Mouse (Mus musculus): Measurements from ENCODE around the gene Lrr1.
A peak's percentile ranks its signal among the peaks of the same experiment; 100 is the strongest.

Gene Lrr1

GRCm38 (mm10) chr12:69198985-69199384, 30.4 kb downstream of the Lrr1 start:
- DNase-seq: no peak

DNA sequence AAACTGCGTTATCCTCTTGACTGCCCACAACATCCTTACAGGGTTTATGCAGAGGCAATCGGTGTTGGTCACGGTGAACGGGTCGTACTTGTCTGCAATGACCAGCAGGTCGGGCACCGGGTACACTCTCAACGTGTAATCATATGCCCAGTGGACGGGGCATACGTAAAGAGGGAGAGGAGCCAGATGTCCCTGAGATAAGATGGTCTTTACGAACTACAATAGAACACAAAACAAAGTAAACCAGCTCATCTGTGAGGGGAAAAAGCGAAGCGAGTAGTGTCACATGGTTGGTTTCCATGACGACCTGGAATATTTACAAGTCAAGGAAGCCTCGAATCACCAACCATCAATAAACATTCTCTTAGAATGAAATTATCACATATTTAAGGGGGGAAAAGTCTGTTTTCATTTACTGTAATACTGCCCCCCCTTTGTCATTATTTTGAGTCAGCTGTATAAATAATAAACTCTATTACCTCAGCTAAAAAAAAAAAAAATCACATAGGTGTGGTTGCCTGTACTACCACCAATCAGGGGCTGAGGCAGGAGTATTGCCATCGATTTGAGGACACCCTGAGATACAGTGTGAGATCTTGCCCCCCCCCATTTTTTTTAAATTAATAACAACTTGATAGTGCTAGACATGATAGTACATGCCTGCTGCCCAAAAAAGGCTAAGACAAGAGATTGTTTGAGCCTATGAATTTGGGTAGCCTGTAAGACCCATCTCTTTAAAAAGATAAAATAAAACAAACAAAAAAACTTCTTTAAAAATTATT, 35.6 kb downstream of the Lrr1 start, which contains the start of gene Gm49384:
TSS of gene Gm49384 (minus strand) at position 216 of the 782 bp plus-strand sequence.
- DNase-seq: no peak

DNA sequence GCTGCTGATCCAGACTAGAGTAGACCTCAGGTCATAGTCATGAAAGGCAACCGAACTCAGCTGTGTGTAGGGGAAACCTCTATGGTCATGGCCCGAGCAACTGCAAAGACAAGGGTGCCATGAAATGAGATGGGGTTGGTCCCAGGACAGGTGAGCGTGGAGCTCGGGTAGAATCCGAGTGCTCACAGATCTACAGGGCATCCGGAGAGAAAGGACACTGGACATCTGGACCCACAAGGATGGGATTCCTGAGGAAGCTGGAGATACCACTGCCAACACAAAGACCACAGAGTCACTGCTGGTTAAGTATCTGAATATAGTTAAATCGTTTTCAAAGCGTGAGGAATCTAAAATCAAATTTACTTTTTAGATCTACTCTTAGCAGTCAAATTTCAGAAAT, 38.8 kb downstream of the Lrr1 start:
- no peak for DNase-seq

GRCm38 (mm10) chr12:69207926-69208325, 39.3 kb downstream of the Lrr1 start:
- no peak for DNase-seq

DNA sequence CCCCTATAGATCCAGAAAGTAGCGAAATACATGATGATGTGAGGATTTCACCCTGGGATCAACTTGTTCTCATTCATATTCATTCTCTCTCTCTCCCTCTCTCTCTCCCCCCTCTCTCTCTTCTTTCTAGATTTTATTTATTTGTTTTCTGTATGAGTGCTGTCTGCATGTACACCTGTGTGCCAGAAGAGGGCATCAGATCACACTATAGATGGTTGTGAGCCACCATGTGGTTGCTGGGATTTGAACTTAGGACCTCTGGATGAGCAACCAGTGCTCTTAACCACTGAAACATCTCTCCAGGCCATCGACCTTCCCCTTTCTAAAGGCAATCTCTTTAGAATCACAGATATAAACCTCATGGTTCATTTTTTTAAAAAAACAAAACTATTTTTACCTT, 39.9 kb downstream of the Lrr1 start:
- DNase-seq: no peak

GRCm38 (mm10) chr12:69210056-69210979, 41.7 kb downstream of the Lrr1 start:
- DNase-seq: no peak

GRCm38 (mm10) chr12:69211057-69211456, 42.4 kb downstream of the Lrr1 start:
- DNase-seq: no peak

- DNase-seq: no peak
Measured at GRCm38 (mm10) chr12:69213186-69213777, 44.7 kb downstream of the Lrr1 start.

DNA sequence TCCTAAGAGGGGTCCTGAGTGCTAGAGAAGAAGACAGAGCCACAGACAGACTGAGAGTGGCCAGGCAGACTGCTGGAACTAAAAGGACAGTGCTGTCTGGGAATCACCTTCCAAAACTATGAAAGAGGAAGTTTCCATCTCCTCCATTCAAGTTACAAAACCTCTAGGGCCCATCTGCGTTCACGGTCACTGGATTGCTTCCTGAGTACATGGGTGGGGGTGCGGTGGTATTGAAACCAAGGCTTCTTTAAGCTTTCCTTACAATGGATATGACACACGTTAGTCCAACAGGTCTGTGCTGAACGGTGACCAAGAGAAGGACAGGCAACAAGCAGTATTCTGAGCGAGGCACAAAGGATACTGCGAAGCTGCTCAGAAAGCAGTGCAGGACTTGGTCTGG, 45.8 kb downstream of the Lrr1 start:
- DNase-seq: no peak

DNA sequence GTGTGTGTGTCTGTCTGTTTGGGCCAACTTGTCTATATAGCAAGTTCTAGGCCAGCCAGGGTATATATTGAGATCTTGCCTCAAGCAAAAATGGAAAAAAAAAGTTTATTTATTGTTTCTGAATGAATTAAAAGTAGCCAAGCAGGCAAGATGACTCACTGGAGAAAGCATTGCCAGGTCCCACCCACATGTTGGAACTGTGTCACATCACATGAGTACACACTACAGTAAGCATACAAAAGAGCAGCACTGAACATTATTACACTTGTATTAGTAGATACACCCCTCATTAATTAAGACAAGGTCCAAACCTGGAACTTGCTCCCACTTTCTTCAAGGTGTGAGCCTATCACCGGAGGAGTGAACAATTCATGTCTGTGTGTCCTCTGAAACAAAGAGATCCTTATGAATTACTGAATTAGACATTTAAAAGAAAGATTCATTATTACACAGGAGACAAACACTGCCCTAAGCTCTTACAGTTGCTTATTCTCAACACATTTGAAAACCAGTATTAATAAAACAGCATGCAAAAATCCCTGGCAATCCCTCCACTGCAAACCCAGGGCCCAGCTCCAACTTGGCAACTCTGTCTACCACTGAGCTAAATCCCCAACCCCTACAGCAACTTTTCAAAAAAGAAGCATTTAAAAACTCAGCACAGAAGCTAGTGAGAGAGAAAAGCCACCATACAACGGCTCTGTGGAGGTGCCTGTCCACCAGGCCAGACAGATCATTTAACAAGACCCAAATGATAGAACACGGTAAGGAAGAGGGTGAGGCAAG, 46.6 kb downstream of the Lrr1 start:
- DNase-seq: no peak

- no peak for DNase-seq
Measured at GRCm38 (mm10) chr12:69216587-69216986, 48.0 kb downstream of the Lrr1 start.

DNA sequence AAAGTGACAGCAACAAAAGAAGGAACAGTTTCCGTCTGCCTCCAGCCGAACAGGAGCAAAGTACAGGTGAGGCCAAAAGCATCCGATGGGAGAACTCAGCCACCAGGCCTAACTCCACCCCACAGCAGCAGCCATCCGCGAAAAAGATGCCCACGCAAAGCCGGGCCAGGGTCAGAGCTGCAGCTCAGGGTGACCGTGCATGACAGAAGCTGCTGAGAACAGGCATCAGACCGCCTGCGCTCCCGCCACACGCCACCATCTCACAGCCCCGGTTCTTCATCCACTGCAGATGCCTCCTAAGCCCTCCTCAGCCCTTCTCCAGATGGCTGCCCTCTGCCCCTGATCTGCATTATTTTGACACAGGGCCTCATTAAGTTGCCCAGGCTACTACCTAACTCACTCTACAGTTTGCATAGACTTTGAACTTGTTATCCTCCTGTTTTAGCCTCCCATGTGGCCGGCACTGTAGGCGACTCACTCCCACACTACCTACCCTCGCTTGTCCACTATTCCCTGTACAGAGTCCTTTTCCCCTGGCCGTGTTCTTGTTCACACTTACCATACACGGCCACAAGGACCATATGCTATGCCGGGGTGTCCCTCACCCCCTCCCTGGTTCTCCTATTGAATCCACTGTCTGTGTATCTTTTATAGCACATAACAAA, 52.1 kb downstream of the Lrr1 start:
- no peak for DNase-seq

- peak; percentile 66 to 70 for DNase-seq
Measured at GRCm38 (mm10) chr12:69227776-69228466, 59.3 kb downstream of the Lrr1 start, which contains the start of gene Pole2. Gene Pole2 (minus strand): TSS chr12:69228195.

All from thymus, adult 18-20 months (tissue).